ENCODE assay signal across 16 mouse cellular contexts in the genomic region with DNA sequence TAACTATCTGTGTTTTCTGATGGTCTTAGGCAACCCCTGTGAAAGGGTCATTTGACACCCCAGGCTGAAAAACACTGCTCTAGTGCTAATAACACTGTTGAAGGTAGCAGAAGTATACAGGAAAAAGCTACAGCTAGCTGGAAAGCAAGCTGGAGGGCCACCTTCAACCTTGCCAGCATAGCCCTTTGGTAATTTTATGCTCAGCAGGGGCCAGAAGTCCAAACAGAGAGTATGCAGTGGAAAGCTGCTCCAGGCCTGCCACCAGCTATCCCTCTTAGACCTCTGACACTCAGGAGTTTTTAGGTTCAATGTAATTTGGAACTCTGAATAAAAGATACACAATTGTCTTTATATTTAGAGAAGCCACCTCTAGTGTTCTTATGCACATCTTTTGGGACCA.
"Had no signal": no experiment of that assay in that cellular context is flagged by ENCODE, and none has a peak within 500 bp of the region (broad histone marks: within the 10 kb centered on the region; RNA-seq: fewer than 3 reads in every experiment).

No protein-coding gene starts in this region.

- H3K4me1 ChIP-seq: lung, embryonic 15.5 days; midbrain, embryonic 10.5 days; midbrain, embryonic 13.5 days; neural tube, embryonic 13.5 days had no signal

- DNase-seq: layer of hippocampus, postnatal 36 days; lung, adult 18-20 months; lung, postnatal 10 days; lung, postnatal 36 days; thymus, adult 2 months; thymus, postnatal 14 days; thymus, postnatal 4 days had no signal

- H3K36me3 ChIP-seq: lung, embryonic 15.5 days; midbrain, embryonic 10.5 days; midbrain, embryonic 13.5 days; neural tube, embryonic 13.5 days had no signal

- H3K27ac ChIP-seq: left cerebral cortex, adult 2 months; liver, embryonic 14.5 days; lung, embryonic 15.5 days; midbrain, embryonic 10.5 days; midbrain, embryonic 13.5 days; neural tube, embryonic 13.5 days; stomach, postnatal 0 days had no signal

- H3K27me3 ChIP-seq: lung, embryonic 15.5 days; megakaryocyte, embryonic 14.5 days; midbrain, embryonic 13.5 days; neural tube, embryonic 13.5 days had no signal

- H3K4me3 ChIP-seq: left cerebral cortex, adult 2 months; lung, embryonic 15.5 days; megakaryocyte, embryonic 14.5 days; midbrain, embryonic 10.5 days; midbrain, embryonic 13.5 days; myocyte; neural tube, embryonic 13.5 days had no signal
